Mouse (Mus musculus) forebrain, postnatal 0 days (tissue): Measurements from ENCODE around the gene Olfr282. TPM values are rescaled to one million over a fixed set of nuclear protein-coding genes. Genes with fewer than 3 reads are reported as not detected.

ENCODE experiments used
- ATAC-seq: fragments of 200-750 bp; cut with Nextera tagmentation; 2 replicates; pipeline ENCODE4 v1.8.0; 2017; ENCODE audit warnings: mild to moderate bottlenecking, moderate library complexity
- DNase-seq: peaks from one replicate; pipeline ENCODE4 v3.0.0-alpha.2; 2015
- H3K27ac ChIP-seq: fragments of 300-500 bp; sonication (generic); 2 replicates; pipeline ENCODE4 v1.5.1; 2014; ENCODE audit warnings: low read depth, mild to moderate bottlenecking, antibody characterized with exemption, low read length, moderate library complexity, mixed read lengths
- H3K27me3 ChIP-seq: fragments of 300-500 bp; sonication (generic); 2 replicates; pipeline ENCODE4 v1.6.1; 2014; ENCODE audit warnings: mild to moderate bottlenecking, low read length, mixed read lengths; ENCODE audit not compliant: insufficient read depth
- H3K36me3 ChIP-seq: fragments of 300-500 bp; sonication (generic); 2 replicates; pipeline ENCODE4 v1.6.1; 2014; ENCODE audit warnings: mild to moderate bottlenecking, moderate library complexity; ENCODE audit not compliant: insufficient read depth
- H3K4me1 ChIP-seq: fragments of 300-500 bp; sonication (generic); 2 replicates; pipeline ENCODE4 v1.6.1; 2014; ENCODE audit warnings: antibody characterized with exemption; ENCODE audit not compliant: insufficient read depth
- H3K4me2 ChIP-seq: fragments of 300-500 bp; sonication (generic); 2 replicates; pipeline ENCODE4 v1.6.1; 2014; ENCODE audit warnings: low read depth, mild to moderate bottlenecking, moderate library complexity
- H3K4me3 ChIP-seq: fragments of 300-500 bp; sonication (generic); 2 replicates; pipeline ENCODE4 v1.5.1; 2014; ENCODE audit warnings: low read depth, low read length, mixed read lengths
- H3K9ac ChIP-seq: fragments of 300-500 bp; sonication (generic); 2 replicates; pipeline ENCODE4 v1.6.1; 2014; ENCODE audit warnings: mild to moderate bottlenecking
- H3K9me3 ChIP-seq: fragments of 300-500 bp; sonication (generic); 2 replicates; pipeline ENCODE4 v1.6.1; 2016; ENCODE audit warnings: low read length
- CTCF ChIP-seq: sonication (generic); IDR thresholded peaks from 2 replicates; pipeline ENCODE4 v1.5.1; 2016; ENCODE audit warnings: antibody characterized with exemption, control low read depth, low read depth
- WGBS: fragments of 180-500 bp; shearing (Covaris S2); extraction: QIAGEN DNeasy Blood & Tissue Kit; methylation state at CpG from one replicate; pipeline ENCODE4 v1.1.7; 2014; 5-methylcytosine and 5-hydroxymethylcytosine counted together
- polyA plus RNA-seq: library from polyadenylated mRNA; unstranded; fragments of >200 nt; fragmentation: Nextera tagmentation; extraction: Ambion mirVana; gene quantifications from 2 replicates; pipeline ENCODE4 v1.2.1, GENCODE M21; 2015
- total RNA-seq: library from RNA; depleted of rRNA; stranded (reverse); fragments of >200 nt; gene quantifications from 2 replicates; pipeline ENCODE4 v1.2.3, GENCODE M21; 2014; rRNA removed

Gene Olfr282
- total and polyA plus RNA-seq, 2 experiments from 2014 or later: not detected

DNA sequence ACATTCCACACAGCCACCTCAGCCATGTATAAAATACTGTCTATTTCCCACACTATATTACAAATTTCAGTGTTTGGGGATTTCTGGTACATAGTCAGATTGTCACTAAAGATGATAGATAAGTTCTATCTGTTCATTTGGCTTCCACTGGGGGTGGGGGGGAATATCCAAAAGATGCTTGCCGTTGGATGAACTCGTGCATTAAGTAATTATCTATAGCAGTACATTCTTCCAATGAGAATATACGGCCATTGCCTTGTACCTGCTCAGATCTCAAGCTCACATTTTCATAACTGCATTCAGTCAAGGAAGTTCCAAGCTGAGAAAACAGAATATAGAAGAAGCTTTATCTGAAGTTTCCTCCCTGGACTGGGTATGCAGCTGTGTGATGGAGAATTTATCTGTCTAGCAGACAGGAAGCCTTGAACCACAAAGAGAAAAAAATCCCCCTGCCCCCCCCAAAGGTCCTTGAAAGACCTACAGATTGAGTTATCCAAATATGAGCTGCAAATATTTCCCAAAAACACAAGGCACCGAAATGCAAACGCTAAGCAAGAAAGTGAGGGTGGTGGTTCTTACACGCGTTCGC is 55.5 kb downstream of the Olfr282 start:
- 96% methylated on average over 8 of the region's 8 CpGs for WGBS
- H3K4me1 ChIP-seq: no peaks in the 10 kb centered on the region
- no peaks in the 10 kb centered on the region for H3K36me3 ChIP-seq
- no peaks in the 10 kb centered on the region for H3K27me3 ChIP-seq
- H3K9me3 ChIP-seq: no peaks in the 10 kb centered on the region
- no peak for DNase-seq
- no peak overlapping the region for H3K4me2 ChIP-seq
- H3K4me3 ChIP-seq: no peak overlapping the region
- H3K27ac ChIP-seq: no peak overlapping the region
- TF ChIP-seq CTCF: no peak
- ATAC-seq: no peak
- no peak overlapping the region for H3K9ac ChIP-seq

Other genes starting within 250 kb of the Olfr282 start
- gene Olfr288, start 235.7 kb upstream of the Olfr282 start, total RNA-seq: not detected in 2 replicates
- 0.10 TPM in 1 of 2 replicates, not detected in the other for gene Olfr288, start 235.7 kb upstream of the Olfr282 start, polyA plus RNA-seq
- 0.08 and 0.29 TPM in 2 replicates for gene Gm44579, start 210.2 kb upstream of the Olfr282 start, total RNA-seq
- gene Gm44579, start 210.2 kb upstream of the Olfr282 start, polyA plus RNA-seq: 0.15 TPM in 1 of 2 replicates, not detected in the other
- 0.15 and 0.24 TPM in 2 replicates for gene Olfr287, start 210.2 kb upstream of the Olfr282 start, total RNA-seq
- gene Olfr287, start 210.2 kb upstream of the Olfr282 start, polyA plus RNA-seq: 0.25 and 0.45 TPM in 2 replicates
- gene Olfr286, start 196.8 kb upstream of the Olfr282 start, total RNA-seq: not detected in 2 replicates
- not detected in 2 replicates for gene Olfr286, start 196.8 kb upstream of the Olfr282 start, polyA plus RNA-seq
- gene H1fnt, start 173.9 kb upstream of the Olfr282 start, total RNA-seq: not detected in 2 replicates
- gene H1fnt, start 173.9 kb upstream of the Olfr282 start, polyA plus RNA-seq: not detected in 2 replicates
- gene Zfp641, start 135.1 kb upstream of the Olfr282 start, total RNA-seq: 11.4 and 14.8 TPM in 2 replicates
- gene Zfp641, start 135.1 kb upstream of the Olfr282 start, polyA plus RNA-seq: 3.8 and 6.6 TPM in 2 replicates
- gene Olfr285, start 113.9 kb upstream of the Olfr282 start, total RNA-seq: not detected in 2 replicates
- not detected in 2 replicates for gene Olfr285, start 113.9 kb upstream of the Olfr282 start, polyA plus RNA-seq
- 0.81 TPM in 1 of 2 replicates, not detected in the other for gene Olfr284, start 90.2 kb upstream of the Olfr282 start, total RNA-seq
- gene Olfr284, start 90.2 kb upstream of the Olfr282 start, polyA plus RNA-seq: not detected in 2 replicates
- gene Olfr283, start 50.3 kb upstream of the Olfr282 start, total RNA-seq: not detected in 2 replicates
- not detected in 2 replicates for gene Olfr283, start 50.3 kb upstream of the Olfr282 start, polyA plus RNA-seq
- gene Olfr281, start 21.4 kb downstream of the Olfr282 start, total RNA-seq: not detected in 2 replicates
- not detected in 2 replicates for gene Olfr281, start 21.4 kb downstream of the Olfr282 start, polyA plus RNA-seq
- not detected in 2 replicates for gene OR5BS1P, start 38.7 kb downstream of the Olfr282 start, total RNA-seq
- not detected in 2 replicates for gene OR5BS1P, start 38.7 kb downstream of the Olfr282 start, polyA plus RNA-seq
- not detected in 2 replicates for gene Lalba, start 51.5 kb downstream of the Olfr282 start, total RNA-seq
- not detected in 2 replicates for gene Lalba, start 51.5 kb downstream of the Olfr282 start, polyA plus RNA-seq
- gene Olfr279, start 61.2 kb downstream of the Olfr282 start, total RNA-seq: not detected in 2 replicates
- not detected in 2 replicates for gene Olfr279, start 61.2 kb downstream of the Olfr282 start, polyA plus RNA-seq
- gene Kansl2, start 103.0 kb downstream of the Olfr282 start, total RNA-seq: 69.9 and 74.1 TPM in 2 replicates
- 109 and 110 TPM in 2 replicates for gene Kansl2, start 103.0 kb downstream of the Olfr282 start, polyA plus RNA-seq
- 51.1 and 52.0 TPM in 2 replicates for gene Ccnt1, start 139.7 kb downstream of the Olfr282 start, total RNA-seq
- gene Ccnt1, start 139.7 kb downstream of the Olfr282 start, polyA plus RNA-seq: 35.5 and 47.0 TPM in 2 replicates
- not detected in 2 replicates for gene 4930415O20Rik, start 139.8 kb downstream of the Olfr282 start, total RNA-seq
- 0.51 TPM in 1 of 2 replicates, not detected in the other for gene 4930415O20Rik, start 139.8 kb downstream of the Olfr282 start, polyA plus RNA-seq
- 39.2 and 42.3 TPM in 2 replicates for gene Adcy6, start 178.9 kb downstream of the Olfr282 start, total RNA-seq
- 1.9 and 5.4 TPM in 2 replicates for gene Adcy6, start 178.9 kb downstream of the Olfr282 start, polyA plus RNA-seq
- gene Cacnb3, start 199.6 kb downstream of the Olfr282 start, total RNA-seq: 191 and 201 TPM in 2 replicates
- 133 and 139 TPM in 2 replicates for gene Cacnb3, start 199.6 kb downstream of the Olfr282 start, polyA plus RNA-seq
- gene Ddx23, start 231.7 kb downstream of the Olfr282 start, total RNA-seq: 54.9 and 70.6 TPM in 2 replicates
- 11.9 and 13.8 TPM in 2 replicates for gene Ddx23, start 231.7 kb downstream of the Olfr282 start, polyA plus RNA-seq
- 34.1 and 56.6 TPM in 2 replicates for gene Rnd1, start 246.2 kb downstream of the Olfr282 start, total RNA-seq
- gene Rnd1, start 246.2 kb downstream of the Olfr282 start, polyA plus RNA-seq: 20.9 and 24.1 TPM in 2 replicates